Mouse (Mus musculus) NIH3T3 (cell line): ENCODE results near the gene Snx8.
A peak's percentile ranks its signal among the peaks of the same experiment; 100 is the strongest.

Experiments used
- DNase-seq: peaks from one replicate; pipeline ENCODE4 v3.0.0-alpha.2; 2012; ENCODE audit warnings: low read depth

The Snx8 gene

GRCm38 (mm10) chr5:140388588-140389576 lies at the start of gene Snx8:
Gene Snx8 (minus strand): TSS chr5:140389262.
- peak; percentile 99 for DNase-seq

GRCm38 (mm10) chr5:140425016-140425783 lies 36.1 kb upstream of the Snx8 start:
- no peak for DNase-seq

GRCm38 (mm10) chr5:140420616-140421015 lies 31.6 kb upstream of the Snx8 start:
- DNase-seq = peak; percentile 33

- DNase-seq = peak; percentile 38
Measured at GRCm38 (mm10) chr5:140419442-140420080, 30.5 kb upstream of the Snx8 start.

- peak; percentile 94 for DNase-seq
Measured at GRCm38 (mm10) chr5:140418489-140419441, 29.7 kb upstream of the Snx8 start, which contains the start of gene Eif3b. Gene Eif3b (plus strand): TSS chr5:140419328.

- no peak for DNase-seq
Measured at GRCm38 (mm10) chr5:140418106-140418488, 29.0 kb upstream of the Snx8 start.

- peak; percentile 25 for DNase-seq
Measured at GRCm38 (mm10) chr5:140414647-140415046, 25.6 kb upstream of the Snx8 start.

GRCm38 (mm10) chr5:140411339-140411738 lies 22.3 kb upstream of the Snx8 start:
- peak; percentile 80 for DNase-seq

- peak; percentile 20 for DNase-seq
Measured at GRCm38 (mm10) chr5:140408801-140409200, 19.7 kb upstream of the Snx8 start.

GRCm38 (mm10) chr5:140406666-140407065 lies 17.6 kb upstream of the Snx8 start:
- DNase-seq = no peak

- DNase-seq = no peak
Measured at GRCm38 (mm10) chr5:140405126-140405525, 16.1 kb upstream of the Snx8 start.

- DNase-seq = no peak
Measured at GRCm38 (mm10) chr5:140402640-140403270, 13.7 kb upstream of the Snx8 start.

- peak; percentile 70 for DNase-seq
Measured at GRCm38 (mm10) chr5:140396166-140396940, 7.3 kb upstream of the Snx8 start.

- DNase-seq = no peak
Measured at GRCm38 (mm10) chr5:140392701-140393100, 3.6 kb upstream of the Snx8 start.

GRCm38 (mm10) chr5:140391981-140392380 lies 2.9 kb upstream of the Snx8 start:
- DNase-seq = no peak

- no peak for DNase-seq
Measured at GRCm38 (mm10) chr5:140391435-140391834, 2.4 kb upstream of the Snx8 start.

- DNase-seq = no peak
Measured at GRCm38 (mm10) chr5:140389647-140390046, 585 bp upstream of the Snx8 start.

- DNase-seq = peak; percentile 42
Measured at GRCm38 (mm10) chr5:140387816-140388510, 1.1 kb downstream of the Snx8 start.

- no peak for DNase-seq
Measured at GRCm38 (mm10) chr5:140387236-140387635, 1.8 kb downstream of the Snx8 start.
